Mouse (Mus musculus) testis, postnatal 10 days (tissue): Measurements from ENCODE around the gene Cd3e.

Source experiments
- DNase-seq: peaks from one replicate; pipeline ENCODE4 v3.0.0; 2021; ENCODE audit warnings: low spot score

The Cd3e gene

DNA sequence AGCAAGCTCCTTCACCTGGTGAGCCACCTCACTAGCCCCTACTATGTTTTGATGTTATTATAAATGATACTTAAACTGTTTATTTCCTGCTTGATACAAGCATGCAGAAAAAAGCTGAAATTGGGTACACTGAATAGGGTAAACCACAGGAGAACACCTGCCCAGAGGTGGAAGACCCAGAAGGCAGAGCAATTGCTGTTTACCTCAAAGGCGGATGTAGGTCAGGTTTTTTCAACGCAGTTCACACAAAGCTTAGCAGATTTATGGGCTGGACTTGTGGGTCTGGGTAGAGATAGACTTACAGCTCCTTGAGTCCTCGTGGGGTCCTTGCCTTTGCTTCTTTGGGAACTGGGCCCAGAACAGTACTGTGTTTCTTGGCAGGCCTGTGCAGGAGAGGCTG, 6.4 kb upstream of the Cd3e start:
- no peak for DNase-seq

DNA sequence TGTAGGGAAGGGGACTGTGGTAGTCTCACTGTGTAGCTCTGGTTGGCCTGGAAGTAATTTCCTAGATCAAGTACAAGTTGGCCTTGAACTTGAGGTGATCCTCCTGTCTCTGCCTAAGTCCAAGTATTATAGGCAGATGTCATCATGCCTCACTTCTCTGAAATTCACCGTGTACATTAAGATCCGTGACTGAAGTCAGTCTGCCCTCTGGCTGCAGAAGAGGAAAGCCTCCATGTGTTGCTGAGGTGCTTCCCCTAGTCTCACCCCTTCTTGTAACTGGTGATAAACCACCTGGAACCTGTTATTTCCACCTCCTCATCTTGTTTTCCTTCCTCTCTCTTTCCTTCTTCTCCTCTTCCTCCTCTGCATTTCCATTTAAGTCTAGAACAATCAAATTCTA, 5.5 kb upstream of the Cd3e start:
- no peak for DNase-seq

DNA sequence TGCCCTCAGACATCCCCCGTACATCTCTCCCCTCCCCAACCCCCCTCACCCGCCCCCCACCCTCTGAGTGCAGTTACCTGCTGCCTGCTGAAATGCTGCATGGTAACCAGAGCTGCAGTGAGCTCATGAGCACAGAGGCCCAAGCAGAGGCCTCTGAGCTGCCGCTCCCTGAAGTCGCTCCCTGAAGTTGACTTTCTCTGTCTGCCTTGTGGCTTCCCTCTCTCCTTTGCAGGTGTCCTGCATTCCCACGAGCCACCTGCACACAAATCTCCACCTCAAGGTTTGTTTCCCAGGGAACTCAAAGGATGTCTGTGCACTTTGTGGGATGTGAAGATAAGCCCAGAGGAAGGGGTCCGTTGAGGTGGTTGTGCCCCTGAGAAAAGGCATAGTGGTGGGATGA, 1.9 kb upstream of the Cd3e start:
- no peak for DNase-seq

DNA sequence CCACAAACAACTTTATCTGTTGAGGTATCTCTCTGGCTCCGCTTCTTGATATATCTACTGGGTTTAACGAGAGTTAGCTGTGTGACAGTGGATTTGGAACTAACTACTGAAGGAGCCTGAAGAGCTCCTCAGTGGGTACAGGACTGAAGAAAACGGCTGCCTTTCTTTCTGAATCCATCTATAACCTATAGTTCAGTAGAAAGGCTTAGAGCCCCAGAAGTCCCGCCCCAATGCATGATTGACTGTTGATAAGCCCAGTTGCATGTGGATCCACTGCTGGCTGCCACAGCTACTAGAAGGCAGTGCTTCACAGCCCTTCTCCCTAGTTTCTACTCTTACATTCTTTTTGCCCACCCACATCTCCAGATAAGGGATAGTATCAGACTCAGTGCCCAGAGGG, 1.0 kb upstream of the Cd3e start:
- no peak for DNase-seq

DNA sequence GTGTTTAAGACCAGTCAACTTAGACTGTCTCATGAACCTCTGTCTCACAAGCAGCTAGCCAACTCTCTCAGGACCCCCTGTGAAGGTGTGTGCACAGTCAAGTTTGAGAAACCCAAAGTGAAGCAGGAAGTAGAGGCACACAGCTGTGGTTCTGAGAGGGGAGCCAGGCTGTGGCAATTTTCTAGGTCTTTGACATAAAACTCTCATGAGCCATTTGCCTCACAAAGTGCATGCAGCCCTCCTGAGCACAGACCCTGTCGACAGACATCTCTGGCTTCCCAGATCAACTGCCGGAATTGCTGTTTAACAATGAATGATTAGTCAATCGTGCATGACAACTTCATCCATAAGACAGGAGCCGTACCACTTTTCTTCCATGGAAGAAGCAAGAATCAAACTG, 1.1 kb downstream of the Cd3e start:
- no peak for DNase-seq

DNA sequence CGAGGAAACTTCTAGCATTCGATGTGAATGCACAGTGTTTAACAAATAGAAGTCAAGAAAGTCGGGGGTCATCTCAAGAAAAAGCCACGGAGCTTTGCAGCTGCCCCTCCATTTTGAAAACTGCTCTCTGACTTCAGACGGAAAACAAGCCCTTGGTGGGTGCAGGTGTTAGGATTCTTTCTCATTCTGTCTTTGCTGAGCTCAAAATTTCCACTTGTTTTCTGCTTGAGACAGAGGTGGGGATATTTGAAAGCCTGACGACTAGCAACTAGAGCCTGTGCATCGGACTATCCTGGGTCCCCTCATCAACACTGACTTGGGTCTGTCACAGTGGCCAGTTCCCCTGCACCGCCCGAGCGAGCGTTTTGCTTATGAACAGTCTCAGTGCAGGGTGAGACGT, 2.0 kb downstream of the Cd3e start:
- no peak for DNase-seq

DNA sequence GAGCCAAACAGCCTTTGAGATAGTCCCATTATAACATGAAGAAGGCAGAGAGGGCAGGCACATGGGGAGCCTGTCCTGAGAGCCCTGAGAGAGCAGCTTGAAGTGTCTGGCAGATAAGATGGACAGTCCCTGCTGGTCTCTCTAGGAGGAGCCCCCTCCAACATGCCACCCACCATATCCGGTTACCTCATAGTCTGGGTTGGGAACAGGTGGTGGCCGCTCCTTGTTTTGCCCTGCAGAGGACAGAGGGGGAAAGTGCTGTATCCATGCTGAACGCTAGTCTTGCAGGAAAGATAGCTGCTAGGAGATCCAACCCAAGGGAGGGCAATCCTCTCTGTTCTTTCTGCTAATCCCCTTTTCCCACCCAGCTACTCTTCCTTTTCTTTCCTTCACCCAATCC, 9.2 kb downstream of the Cd3e start:
- no peak for DNase-seq

DNA sequence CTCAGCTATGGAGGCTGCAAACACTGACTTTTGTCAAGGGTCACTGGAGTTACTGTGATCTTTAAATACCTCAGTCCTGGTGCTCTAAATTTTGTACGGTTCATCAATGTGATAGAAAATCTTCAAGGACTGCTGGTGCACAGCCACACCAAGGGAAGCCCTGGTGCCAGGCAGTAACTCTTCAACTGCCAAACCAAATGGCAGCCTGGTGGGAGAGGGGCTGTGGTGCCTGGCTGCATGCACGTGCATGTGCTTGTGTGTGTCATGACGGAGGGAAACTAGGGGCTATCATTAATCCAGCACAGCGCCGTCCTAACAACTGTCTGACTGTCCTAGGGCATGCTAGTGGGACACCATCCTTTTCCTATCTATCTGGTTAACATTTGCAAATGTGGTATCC, 9.7 kb downstream of the Cd3e start:
- DNase-seq: no peak

DNA sequence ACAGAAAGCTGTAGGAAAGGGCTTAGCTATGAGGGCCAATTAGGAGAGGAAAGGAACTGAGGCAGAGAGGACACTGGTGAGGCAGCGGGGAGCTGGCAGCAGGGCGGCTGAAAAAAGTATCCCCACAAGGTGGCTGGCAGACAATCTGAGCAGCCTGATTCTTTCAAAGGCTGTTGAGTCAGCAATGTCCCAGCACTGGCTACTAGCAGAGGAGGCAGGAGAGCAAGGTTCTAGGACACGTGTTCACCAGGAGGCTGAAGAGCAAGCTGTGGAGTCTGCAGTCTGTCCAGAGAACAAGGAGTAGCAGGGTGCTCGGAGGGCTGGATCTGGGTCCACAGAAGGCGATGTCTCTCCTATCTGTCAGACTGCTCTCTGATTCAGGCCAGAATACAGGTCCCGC, 10.3 kb downstream of the Cd3e start:
- no peak for DNase-seq

DNA sequence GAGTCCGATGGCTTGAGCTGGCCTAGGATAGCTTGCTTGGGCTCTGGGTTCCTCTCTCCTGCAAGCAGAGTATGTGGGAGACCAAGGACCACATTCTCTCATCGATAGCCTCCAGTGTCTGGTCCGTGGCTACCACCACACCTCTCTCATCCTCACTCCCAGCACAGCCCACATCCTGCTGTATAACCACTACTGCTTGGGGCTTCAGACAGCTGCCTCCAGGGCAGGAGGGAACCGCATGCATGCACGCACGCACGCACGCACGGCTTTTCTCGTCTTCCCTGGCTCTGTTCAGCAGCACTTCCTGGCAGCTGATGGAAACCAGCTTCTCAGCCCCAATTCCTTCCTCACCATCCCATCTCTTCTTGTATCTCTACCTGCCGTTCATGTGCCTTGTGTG, 11.3 kb downstream of the Cd3e start:
- DNase-seq: no peak

DNA sequence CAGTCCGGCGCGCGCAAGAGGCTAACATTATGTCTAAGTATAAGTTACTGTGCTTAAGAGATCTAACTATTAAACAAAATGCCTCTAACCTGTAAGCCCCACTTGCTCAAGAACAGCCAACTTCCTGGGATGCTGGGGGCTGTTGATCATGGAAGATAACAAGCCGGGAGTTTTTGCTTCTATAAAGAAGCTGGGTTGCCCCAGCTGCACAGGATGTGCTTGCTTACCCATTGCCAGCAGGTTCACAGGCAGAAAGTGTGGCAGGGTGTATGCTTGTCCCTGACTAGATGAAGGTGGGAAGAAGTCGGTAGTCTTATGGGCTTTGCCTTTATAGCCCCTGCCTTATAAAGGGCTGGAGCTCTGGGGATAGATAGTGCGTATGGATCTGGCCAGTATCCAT, 12.8 kb downstream of the Cd3e start:
- no peak for DNase-seq

DNA sequence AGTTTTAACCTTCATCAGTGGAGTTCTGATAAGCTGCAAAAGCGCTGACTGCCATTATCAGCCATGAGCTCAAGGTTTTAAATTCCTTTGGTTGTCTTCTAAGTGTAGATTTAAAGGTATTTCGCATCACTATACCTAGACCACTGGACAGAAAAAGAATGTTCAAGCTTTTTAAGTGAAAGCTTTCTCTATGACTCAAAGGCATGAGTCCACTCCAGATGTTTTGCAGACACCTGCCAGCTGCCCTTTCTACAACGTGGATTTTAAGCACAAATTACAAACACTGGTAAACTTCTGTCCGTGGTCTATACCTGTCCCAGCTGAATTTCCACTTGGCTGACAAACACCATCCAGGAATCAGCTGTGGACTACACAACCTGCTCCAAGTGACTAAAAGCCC, 14.5 kb downstream of the Cd3e start:
- no peak for DNase-seq

DNA sequence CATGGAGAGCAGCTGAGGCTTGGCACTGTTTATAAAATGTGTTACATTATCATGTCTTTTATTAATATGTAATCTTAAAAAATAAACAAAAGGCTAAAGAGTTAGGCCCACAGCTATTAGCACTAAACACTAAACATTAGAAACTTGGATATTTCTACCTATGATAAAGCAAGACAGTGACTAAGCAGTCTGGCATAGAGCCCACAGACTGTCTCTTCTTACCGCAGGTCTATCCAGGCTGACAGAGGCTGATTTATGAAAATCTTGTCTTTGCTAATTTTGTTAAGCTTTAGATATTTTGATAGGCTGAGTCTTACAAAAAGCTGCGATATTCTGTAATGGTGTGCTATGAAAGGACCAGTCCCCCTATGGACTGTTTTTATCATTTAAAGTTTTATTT, 16.2 kb downstream of the Cd3e start:
- no peak for DNase-seq

DNA sequence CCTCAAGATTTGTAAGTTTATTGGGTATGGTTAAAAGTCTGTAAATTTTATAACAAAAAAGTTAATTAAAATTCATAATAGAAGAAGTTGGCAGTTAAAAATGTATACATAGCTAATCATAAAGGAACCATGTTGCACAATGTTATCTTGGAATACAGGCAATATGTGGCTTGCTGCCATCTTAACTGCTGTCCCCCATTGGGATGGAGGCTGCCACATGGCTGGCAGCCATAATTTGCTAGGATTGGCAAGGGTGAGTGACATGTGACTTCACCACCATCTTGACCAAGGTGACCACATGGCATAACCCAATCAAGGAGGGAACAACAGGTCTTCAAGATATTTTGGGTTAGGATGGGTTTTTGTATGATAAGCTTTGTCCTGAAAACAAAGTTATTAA, 17.2 kb downstream of the Cd3e start:
- DNase-seq: no peak

DNA sequence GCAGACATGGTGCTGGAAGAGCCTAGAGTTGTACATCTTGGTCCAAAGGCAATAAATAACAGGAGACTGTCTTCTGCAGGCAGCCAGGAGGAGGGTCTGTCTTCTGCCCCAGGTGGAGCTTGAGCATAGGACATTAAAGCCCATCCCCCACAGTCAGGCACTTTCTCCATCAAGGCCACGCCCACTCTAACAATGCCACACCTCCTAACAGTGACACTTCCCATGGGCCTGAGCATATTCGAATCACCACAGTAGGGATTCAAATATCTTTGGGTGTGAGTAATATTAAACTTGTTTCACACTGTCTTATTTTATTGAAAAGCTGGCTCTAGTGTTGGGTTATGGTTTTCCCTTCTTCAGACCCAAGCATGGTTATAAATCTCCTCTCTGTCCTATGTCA, 17.6 kb downstream of the Cd3e start:
- no peak for DNase-seq

DNA sequence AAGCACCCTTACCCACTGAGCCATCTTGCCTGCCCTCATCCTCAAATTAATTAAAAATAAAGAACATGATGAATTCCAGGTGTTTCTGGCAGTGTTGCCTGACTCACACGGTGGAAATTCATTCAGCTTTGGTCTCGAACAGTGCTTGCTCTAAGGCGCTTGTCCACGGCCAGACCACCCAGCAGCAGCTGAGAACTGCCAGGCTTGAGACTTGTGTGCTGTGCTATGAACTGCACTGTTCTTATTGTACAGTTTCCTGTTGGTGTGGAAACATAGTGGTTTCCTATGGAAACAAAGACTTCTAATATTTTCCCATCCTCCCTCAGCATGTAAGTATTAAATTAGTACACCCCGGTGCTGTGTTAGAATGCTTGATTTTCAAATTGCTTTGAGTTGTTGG, 22.5 kb downstream of the Cd3e start:
- DNase-seq: no peak

DNA sequence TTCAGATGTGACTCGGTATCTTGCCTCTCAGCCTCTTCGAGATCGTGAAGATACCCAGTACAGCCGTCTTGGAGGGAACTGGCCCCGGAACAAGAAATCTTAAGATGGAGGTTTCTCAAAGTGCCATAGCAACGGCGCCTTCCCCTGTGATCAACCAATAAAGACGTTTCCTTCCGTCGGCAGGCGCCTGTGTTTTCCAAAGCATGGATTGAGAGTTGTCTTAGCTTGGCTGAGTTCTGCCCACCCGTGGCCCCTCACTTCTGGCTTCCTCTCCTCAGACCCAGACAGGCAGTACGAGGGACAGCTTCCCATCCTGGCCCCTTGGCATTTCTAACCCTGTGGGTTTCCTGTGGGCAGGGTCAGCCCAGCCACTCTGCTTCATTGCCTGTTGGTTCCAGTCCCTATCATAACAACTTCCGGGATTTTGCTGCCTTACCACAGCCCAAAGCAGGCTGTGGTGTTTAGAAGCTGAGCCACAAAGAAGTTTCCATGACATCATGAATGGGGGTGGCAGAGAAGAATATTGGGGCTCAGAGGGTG, 23.1 kb downstream of the Cd3e start:
- no peak for DNase-seq

DNA sequence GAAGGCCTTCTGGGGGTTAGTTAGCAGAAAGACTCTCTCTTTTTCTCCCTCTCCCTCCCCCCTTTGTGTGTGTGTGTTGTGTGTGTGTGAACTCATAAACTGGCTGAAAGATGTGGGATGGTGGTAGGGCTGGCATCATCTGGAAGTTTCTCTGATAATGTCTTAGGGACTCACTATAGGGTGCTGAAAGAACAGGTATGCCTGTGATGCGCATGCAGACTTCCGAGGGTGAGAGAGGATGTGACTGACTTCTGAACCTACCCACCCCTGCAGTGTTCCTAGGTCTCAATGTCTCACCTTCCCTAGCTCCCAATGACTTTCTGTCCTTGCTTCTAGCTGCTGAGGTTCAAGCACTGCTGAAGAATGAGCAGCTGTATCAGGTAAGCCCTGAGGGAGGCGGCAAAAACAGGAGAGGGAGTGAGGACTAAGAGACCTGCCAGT, 23.7 kb downstream of the Cd3e start:
- no peak for DNase-seq

DNA sequence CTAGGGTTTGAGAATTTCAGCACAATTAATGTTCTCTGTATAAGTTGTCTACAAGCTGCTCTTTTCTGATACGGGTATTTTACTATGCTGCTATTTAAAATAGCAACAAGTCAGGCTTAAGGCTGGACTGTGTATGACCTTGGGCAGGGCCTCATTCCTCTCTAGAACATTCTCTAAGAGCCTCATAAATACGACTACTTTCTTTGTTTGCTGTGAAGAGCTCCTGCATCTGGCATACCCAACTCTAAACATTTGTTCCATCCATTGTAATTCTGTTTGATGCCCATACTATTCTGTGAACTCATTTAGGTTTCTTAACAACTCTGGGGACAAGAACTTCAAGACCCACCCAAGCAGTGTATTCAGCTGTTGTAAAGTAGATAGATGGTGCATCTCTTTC, 26.4 kb downstream of the Cd3e start:
- no peak for DNase-seq

DNA sequence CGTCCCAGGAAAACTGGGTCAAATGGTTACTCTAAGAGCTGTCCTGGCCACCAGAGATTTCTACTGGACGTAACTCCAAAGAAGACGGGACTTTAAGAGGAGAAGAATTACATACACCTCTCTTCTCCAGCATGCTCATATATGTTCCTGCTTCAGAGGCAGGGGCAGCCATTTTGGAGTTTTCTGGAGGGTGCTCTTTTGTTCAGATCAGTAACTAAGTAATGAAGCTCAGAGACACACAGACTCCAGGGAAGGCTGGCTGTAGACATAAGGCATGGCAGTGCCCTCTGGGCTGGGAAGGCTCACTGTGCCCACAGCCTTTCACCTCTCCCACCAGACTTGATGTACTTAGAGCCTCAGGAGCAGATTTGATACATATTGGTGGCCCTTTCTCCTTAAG, 26.9 kb downstream of the Cd3e start:
- no peak for DNase-seq

DNA sequence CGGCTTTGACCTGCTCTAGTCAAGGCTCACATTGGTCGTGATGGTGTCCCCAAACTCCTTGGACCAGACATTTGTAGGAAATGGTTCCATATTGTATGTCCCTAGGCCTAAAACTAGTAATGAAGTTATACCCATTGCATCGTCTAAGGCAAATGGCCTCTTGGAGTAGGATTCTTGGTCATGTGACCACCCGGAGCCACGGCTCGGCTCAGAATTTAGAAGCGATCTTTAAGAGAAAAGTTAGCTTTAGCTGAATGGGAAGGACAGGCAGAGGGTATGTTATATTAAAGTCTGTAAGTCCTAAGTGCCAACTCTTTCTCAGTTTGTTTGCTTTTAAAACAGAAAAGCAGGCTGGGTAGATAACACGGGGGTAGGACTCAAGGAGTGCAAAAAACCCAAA, 27.3 kb downstream of the Cd3e start:
- DNase-seq: no peak

DNA sequence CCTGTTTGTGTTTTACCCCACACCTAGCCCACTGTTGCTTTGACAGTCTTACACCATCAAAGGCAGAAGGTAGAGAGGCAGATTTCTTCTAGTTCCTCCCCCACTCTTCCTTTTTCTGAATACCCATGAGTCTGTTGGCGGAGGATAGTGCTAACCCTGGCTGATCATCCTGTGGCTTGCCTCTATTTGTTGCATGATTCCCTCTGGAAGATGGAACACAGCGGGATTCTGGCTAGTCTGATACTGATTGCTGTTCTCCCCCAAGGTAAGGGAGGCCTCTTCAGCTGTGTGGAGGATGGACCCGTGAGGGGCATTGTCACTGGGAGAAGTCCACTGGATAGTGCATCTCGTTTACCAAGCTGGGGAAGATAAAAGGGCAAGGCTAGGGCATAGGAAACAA, 27.8 kb downstream of the Cd3e start, which contains the start of gene Cd3d:
Gene Cd3d (plus strand): TSS at position 111 of the 400 bp plus-strand sequence.
- no peak for DNase-seq

DNA sequence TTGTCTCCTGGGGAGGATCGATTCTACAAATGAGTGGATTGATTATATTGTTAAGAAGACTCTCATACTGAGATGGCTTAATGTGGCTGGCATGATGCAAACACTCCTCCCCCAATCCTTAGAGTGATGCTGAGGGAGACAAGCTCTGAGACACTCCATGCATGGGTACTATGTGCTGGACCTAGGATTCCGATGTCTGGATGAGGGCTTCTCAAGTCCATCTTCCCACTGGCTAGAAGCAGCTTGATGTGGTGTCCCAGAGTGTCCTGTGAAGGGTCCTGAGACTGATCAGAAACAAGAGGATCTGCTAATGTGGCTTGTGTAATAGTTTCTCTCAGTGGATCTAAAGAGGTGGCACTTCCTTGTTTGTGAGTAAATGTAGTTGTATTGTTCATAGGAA, 28.3 kb downstream of the Cd3e start:
- no peak for DNase-seq

DNA sequence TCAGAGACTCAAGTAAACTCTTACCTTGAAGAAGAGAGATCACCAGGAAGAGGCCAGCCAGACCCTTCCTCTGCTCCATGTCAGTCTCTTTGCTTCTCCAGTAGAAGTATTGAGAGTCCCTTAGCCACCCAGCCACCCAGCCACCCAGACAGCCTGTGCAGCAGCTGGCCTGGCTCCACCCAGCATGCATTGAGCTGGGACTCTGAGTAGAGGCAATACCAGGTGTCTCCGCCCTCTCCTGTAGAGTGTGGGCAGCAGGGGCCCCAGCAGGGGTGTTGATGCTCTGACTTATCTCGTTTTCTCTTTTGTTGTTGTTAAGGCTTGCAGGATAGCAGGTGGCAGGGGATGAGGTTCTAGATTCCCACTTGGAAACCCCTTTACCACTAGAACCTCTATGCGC, 29.2 kb downstream of the Cd3e start, which contains the start of gene Cd3g:
Gene Cd3g (minus strand): TSS at position 190 of the 400 bp plus-strand sequence.
- no peak for DNase-seq

DNA sequence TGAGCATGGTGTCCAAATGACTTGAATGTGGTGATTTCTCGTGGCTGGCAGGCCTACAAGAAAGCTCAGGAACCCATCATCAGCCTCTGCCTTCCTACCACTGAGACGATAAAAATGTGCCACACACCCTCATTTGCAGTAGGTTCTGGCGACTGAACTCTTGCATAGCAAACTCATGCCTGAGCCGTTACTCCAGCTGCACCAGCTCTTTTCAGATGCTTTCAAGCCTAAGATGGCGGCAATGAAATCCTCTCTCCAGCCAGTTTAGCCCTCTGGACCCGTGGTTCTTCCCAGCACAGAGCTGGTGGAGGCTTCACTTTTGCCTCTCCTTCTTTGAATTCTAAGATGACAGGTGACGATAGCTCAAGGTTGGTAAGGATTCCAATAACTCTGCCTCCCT, 29.6 kb downstream of the Cd3e start:
- no peak for DNase-seq
